Mouse (Mus musculus) heart, embryonic 11.5 days (tissue): ENCODE measurements around the gene E130208F15Rik. TPM values are rescaled to one million over a fixed set of nuclear protein-coding genes. Genes with fewer than 3 reads are reported as not detected.
A peak's percentile ranks its signal among the peaks of the same experiment; 100 is the strongest.

Experiments used
- ATAC-seq: fragments of 200-750 bp; cut with Nextera tagmentation; replicated peaks from 2 replicates; pipeline ENCODE4 v1.8.0; 2017; ENCODE audit warnings: moderate library complexity; ENCODE audit not compliant: insufficient number of reproducible peaks, low FRiP score, low TSS enrichment
- H3K27ac ChIP-seq: fragments of 300-500 bp; sonication (generic); 2 replicates; pipeline ENCODE4 v1.5.1; 2014; ENCODE audit warnings: mild to moderate bottlenecking, low read depth, low read length
- H3K27me3 ChIP-seq: fragments of 300-500 bp; sonication (generic); 2 replicates; pipeline ENCODE4 v1.6.1; 2014; ENCODE audit warnings: mild to moderate bottlenecking, low read length, mixed read lengths; ENCODE audit not compliant: control insufficient read depth, insufficient read depth
- H3K36me3 ChIP-seq: fragments of 300-500 bp; sonication (generic); 2 replicates; pipeline ENCODE4 v1.6.1; 2014; ENCODE audit warnings: mild to moderate bottlenecking, low read length, moderate library complexity, mixed read lengths; ENCODE audit not compliant: control insufficient read depth, insufficient read depth
- H3K4me1 ChIP-seq: fragments of 300-500 bp; sonication (generic); 2 replicates; pipeline ENCODE4 v1.6.1; 2014; ENCODE audit warnings: low read length; ENCODE audit not compliant: control insufficient read depth, insufficient read depth
- H3K4me2 ChIP-seq: fragments of 300-500 bp; sonication (generic); 2 replicates; pipeline ENCODE4 v1.6.1; 2014; ENCODE audit warnings: mild to moderate bottlenecking, moderate library complexity
- H3K4me3 ChIP-seq: fragments of 300-500 bp; sonication (generic); 2 replicates; pipeline ENCODE4 v1.5.1; 2014; ENCODE audit warnings: low read depth, low read length
- H3K9ac ChIP-seq: fragments of 300-500 bp; sonication (generic); 2 replicates; pipeline ENCODE4 v1.6.1; 2014; ENCODE audit warnings: mild to moderate bottlenecking, low read depth, low read length, moderate library complexity
- H3K9me3 ChIP-seq: fragments of 300-500 bp; sonication (generic); replicated peaks from 2 replicates; pipeline ENCODE4 v1.6.1; 2016; ENCODE audit warnings: low read length; ENCODE audit not compliant: control insufficient read depth
- WGBS: fragments of 180-500 bp; shearing (Covaris S2); extraction: QIAGEN DNeasy Blood & Tissue Kit; methylation state at CpG from one replicate; pipeline ENCODE4 v1.1.7; 2014; ENCODE audit not compliant: insufficient replicate concordance; 5-methylcytosine and 5-hydroxymethylcytosine counted together
- polyA plus RNA-seq: library from polyadenylated mRNA; unstranded; fragments of >200 nt; fragmentation: Nextera tagmentation; extraction: Ambion mirVana; gene quantifications from 2 replicates; pipeline ENCODE4 v1.2.1, GENCODE M21; 2014

Gene E130208F15Rik
- polyA plus RNA-seq, 1 experiment from 2014 or later: not detected

DNA sequence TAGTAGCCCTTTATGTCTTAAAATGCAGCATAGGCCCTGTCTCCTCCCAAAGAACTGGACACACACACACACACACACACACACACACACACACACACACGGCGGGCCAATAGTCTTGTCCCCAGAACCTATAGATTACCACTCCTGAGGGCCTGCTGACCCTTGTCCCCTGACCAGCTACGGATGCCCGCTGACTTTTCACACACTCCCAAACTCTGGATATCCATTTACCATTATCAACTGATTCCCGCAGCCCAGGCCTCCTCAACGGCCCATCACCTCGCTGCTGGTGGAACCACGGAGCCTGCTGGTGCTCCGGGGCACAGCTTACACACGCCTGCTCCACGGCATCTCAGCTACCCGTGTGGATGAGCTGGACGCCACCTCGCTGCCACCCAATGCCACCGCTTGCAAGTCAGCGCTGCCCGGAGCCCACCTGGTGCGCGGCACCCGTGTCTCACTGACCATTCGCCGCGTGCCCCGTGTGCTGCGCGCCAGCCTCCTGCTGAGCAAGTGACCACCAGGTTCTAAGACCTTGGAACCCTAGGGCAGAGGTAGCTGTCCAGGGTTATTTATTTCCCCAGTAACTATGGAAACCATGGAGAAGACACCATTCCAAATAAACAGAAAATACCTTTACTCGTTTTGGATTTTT, 7.7 kb upstream of the E130208F15Rik start:
- ATAC-seq: no peak
- H3K4me2 ChIP-seq: no peak overlapping the region
- no peak overlapping the region for H3K4me3 ChIP-seq

DNA sequence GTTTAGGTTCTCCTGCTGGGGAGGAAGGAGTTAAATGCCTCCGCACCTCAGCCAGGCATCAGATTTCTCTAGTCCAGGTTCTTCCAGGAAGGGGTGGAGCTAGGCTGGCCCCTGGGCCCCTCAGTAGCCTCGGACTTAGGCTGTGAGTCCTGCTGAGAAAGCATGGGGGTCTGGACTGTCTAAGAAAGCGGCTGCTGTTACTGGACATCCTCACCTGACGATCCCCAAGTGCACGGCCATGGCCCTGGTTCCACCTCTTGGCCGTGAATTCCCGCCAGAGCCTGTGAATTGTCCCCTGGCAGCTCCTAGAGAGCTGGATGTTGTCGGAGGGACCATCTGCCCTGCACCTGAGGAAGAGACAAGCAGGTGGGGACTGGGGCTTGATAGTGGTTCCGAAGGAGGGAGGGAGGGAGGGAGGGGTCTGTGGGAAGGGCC, 6.8 kb upstream of the E130208F15Rik start, which contains the start of gene Syne4:
Syne4 (plus strand) TSS at position 87 of the 435 bp plus-strand sequence.
- Histone ChIP-seq H3K4me1 (peaks cover 7% of the 10 kb centered on the region), H3K4me3 (peak within 1 kb of the TSS; percentile 42), H3K9ac (peak within 1 kb of the TSS; percentile 62), H3K36me3 (0 out of 2 replicates have a peak, but pooled peaks cover 3% of the 10 kb centered on the region), H3K4me2 (peak within 1 kb of the TSS; percentile 62), H3K27me3 (no peaks in the 10 kb centered on the region), H3K27ac (no peak within 1 kb of the TSS; the same call in 1 of the 2 replicates), H3K9me3 (no peaks in the 10 kb centered on the region)
- ATAC-seq: 0 out of 2 replicates have a peak, but pooled peaks have one; percentile 56
- 1% methylated on average over 9 of the region's 9 CpGs for WGBS

More for the DNA sequence above, 7.7 kb upstream of the E130208F15Rik start:
- H3K4me1 ChIP-seq: peaks cover 12% of the 10 kb centered on the region
- no peaks in the 10 kb centered on the region for H3K9me3 ChIP-seq
- 44% methylated on average over 27 of the region's 27 CpGs for WGBS
- H3K36me3 ChIP-seq: 0 out of 2 replicates have a peak, but pooled peaks cover 3% of the 10 kb centered on the region
- no peak overlapping the region for H3K27ac ChIP-seq
- no peak overlapping the region for H3K9ac ChIP-seq
- H3K27me3 ChIP-seq: no peaks in the 10 kb centered on the region

DNA sequence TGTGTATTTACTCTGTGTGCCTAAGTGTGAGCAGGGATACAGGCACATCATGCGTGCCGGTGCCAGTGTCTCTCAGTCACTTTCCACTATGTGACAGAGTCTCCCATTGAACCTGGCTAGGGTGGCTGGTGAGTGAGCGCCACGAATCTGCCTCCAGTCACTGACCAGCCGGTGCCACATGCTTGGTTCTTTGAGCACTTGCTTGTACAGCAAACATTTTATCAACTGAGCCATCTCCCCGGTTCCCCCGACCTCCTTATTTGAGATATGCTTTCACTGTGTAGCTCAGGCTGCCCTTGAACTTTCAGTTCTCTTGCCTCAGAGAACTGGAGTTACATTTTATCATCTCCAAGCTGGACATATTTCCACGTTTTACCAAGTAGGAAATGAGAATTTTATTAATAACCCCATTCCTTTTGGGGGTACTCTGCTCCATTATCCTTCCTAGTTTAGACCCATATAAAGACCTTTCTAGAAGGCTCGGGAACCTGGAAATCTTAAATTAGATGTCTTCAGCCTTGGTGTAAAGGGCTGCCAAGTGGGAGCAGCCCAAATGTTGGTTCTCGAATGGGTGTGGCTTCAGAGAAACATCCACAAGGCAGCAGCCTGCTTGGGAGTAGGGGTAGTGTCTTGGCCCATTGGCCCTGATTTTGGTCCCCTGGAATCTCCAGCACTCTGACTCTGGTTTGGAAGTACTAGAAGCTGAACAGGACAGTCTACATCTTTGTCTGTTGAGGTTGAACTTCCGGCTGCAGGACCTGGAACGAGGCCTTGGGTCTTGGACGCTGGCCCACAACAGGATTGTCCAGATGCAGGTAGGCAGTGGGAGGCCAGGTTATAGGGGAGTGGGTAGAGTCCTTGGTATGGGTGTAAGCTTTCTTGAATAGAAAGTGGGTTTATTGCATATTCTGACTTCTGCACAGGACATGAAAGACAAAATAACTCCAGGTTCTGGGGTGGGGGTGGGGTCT, 5.7 kb upstream of the E130208F15Rik start:
- H3K36me3 ChIP-seq: no peaks in the 10 kb centered on the region
- peak overlapping the region; percentile 62 for H3K9ac ChIP-seq
- no peaks in the 10 kb centered on the region for H3K9me3 ChIP-seq

DNA sequence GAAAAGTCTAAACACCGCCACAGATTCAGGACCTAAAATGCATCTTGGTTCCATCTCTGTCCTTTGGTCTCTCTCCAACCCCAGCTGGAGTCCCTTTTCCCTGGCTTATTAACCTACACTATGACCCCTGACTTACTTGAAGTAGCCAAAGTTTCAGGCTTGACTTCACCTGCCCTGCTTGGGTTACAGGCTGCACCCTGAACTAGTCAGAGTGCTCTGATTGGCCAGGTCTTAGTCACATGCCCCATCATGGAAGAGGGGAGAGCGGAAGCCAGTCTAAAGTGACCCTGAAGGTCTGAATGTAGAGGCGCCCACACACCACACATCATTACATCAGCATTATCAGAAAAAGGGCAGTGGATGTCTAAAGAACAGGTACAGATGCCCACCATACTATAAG, 3.4 kb upstream of the E130208F15Rik start:
- no peak for ATAC-seq
- 93% methylated on average over 3 of the region's 3 CpGs for WGBS
- H3K9ac ChIP-seq: no peak overlapping the region
- H3K4me3 ChIP-seq: no peak overlapping the region
- no peaks in the 10 kb centered on the region for H3K9me3 ChIP-seq
- no peak overlapping the region for H3K27ac ChIP-seq
- H3K27me3 ChIP-seq: no peaks in the 10 kb centered on the region
- peaks cover 14% of the 10 kb centered on the region for H3K4me1 ChIP-seq
- no peaks in the 10 kb centered on the region for H3K36me3 ChIP-seq
- no peak overlapping the region for H3K4me2 ChIP-seq

More for the DNA sequence above, 5.7 kb upstream of the E130208F15Rik start:
- 71% methylated on average over 13 of the region's 13 CpGs for WGBS
- Histone ChIP-seq H3K4me2 (peak overlapping the region; percentile 62), H3K4me3 (peak overlapping the region; percentile 42), H3K27ac (no peak overlapping the region), H3K4me1 (peaks cover 7% of the 10 kb centered on the region), H3K27me3 (no peaks in the 10 kb centered on the region)
- no peak for ATAC-seq

DNA sequence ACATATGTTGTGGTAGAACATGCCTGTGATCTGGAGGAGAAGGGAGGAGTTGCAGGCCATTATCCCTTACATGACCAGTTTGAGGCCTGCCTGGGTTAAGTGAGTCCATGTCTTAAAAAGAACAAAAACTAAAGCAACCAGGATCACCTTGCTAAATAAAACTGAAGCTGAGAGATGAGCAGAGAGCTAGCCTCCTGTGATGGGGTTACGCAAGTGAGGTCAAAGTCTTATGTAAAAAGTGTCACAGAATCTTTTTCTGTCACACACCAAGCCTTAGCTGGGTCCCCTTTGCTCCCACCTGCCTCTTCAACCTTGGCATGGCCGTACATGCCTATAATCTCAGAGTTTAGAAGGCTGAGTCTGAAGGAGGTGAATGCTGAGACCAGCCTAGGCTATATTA, 594 bp upstream of the E130208F15Rik start:
- Histone ChIP-seq H3K27ac (no peak overlapping the region), H3K4me2 (peak overlapping the region; percentile 94), H3K9ac (no peak overlapping the region; the same call in 1 of the 2 replicates), H3K27me3 (no peaks in the 10 kb centered on the region), H3K4me3 (peak overlapping the region; percentile 84), H3K4me1 (peaks cover 8% of the 10 kb centered on the region), H3K9me3 (no peaks in the 10 kb centered on the region), H3K36me3 (no peaks in the 10 kb centered on the region)
- 83% methylated on average over 2 of the region's 2 CpGs for WGBS
- no peak for ATAC-seq

DNA sequence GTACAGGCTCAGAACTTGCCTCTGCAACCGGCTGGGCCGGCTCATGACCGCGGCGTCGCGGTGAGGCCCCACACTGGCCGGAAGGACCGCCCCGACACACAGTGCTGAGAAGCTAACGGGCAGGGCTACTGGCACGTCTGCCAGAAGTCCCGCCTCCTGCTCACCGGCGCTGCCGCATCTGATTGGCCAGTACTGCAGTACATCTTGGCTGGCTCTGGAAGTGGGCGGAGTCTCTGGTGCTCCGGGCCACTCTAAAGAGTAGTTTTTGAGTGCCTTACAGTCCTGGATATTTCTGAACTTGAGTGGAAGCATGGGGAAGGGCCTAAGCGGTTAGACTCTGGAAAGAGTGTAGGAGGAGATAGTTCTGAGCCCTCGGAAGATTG, 736 bp downstream of the E130208F15Rik start:
- Histone ChIP-seq H3K36me3 (no peaks in the 10 kb centered on the region), H3K27me3 (no peaks in the 10 kb centered on the region), H3K4me1 (peaks cover 8% of the 10 kb centered on the region), H3K9ac (peak overlapping the region; percentile 93), H3K27ac (peak overlapping the region; percentile 91), H3K4me2 (peak overlapping the region; percentile 94), H3K4me3 (peak overlapping the region; percentile 84), H3K9me3 (no peaks in the 10 kb centered on the region)
- ATAC-seq: peak; percentile 98
- under 1% methylated on average over 20 of the region's 20 CpGs for WGBS

DNA sequence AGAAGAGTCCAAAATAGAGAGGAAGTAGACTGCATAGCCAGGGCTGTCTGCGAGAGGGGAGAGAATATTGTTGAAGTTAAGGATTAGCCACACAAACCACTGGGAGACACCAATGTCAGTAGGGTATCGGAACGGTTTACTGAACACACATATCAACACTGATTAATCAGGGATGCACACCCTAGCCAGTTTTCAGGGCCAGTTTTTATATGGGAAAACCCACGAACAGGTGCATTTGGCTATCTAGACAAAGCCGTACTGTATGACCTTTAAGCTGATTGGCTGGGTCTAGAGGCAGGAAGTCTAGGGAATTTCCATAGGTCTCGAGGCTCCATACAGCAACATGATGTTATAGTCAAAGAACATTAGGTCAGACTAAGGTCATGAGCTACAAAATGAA, 1.3 kb downstream of the E130208F15Rik start:
- peaks cover 8% of the 10 kb centered on the region for H3K4me1 ChIP-seq
- H3K4me2 ChIP-seq: peak overlapping the region; percentile 94
- H3K4me3 ChIP-seq: peak overlapping the region; percentile 84
- no peaks in the 10 kb centered on the region for H3K27me3 ChIP-seq
- 31% methylated on average over 6 of the region's 6 CpGs for WGBS
- no peak for ATAC-seq
- H3K9me3 ChIP-seq: no peaks in the 10 kb centered on the region
- peak overlapping the region; percentile 76 for H3K9ac ChIP-seq
- no peaks in the 10 kb centered on the region for H3K36me3 ChIP-seq
- peak overlapping the region; percentile 91 for H3K27ac ChIP-seq

DNA sequence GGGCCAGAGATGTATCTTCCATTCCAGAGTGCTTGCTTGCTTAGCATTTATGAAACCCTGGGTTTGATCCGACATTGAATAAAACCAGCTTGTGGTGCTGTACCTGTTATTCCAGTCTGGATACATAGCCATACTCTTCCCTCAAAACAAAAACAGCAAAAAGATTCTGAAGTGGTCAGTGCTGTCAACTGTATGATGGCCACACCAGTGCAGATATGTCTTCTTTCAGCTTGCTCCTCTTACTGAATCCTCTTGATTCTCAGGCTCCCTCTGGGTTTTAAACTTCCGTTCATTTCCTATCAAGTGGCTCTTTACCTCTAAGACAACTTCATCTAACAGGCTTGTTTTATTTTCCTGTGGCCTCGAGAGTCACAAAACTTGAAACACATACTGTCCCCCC, 2.3 kb downstream of the E130208F15Rik start, which contains the start of gene Sdhaf1:
Sdhaf1 (minus strand) TSS at position 101 of the 400 bp plus-strand sequence.
- Histone ChIP-seq H3K36me3 (no peaks in the 10 kb centered on the region), H3K4me3 (peak within 1 kb of the TSS; percentile 84), H3K4me1 (peaks cover 8% of the 10 kb centered on the region), H3K27me3 (no peaks in the 10 kb centered on the region), H3K4me2 (peak within 1 kb of the TSS; percentile 94), H3K9ac (peak within 1 kb of the TSS; percentile 76), H3K27ac (peak within 1 kb of the TSS; percentile 91), H3K9me3 (no peaks in the 10 kb centered on the region)
- 72% methylated on average over 3 of the region's 3 CpGs for WGBS
- no peak for ATAC-seq
